Mouse (Mus musculus) left cerebral cortex, adult 8-10 months (tissue): ENCODE data around the gene Arid1b. TPM values are rescaled to one million over a fixed set of nuclear protein-coding genes. Genes with fewer than 3 reads are reported as not detected.

Experiments
- DNase-seq, 2 experiments: peaks; one replicate each; pipeline ENCODE4 v3.0.0; 2022; ENCODE audit warnings: low spot score in 2 of 2
- total RNA-seq, 4 experiments: library from RNA; stranded (reverse); gene quantifications; 2 replicates each; pipeline ENCODE4 v1.2.4; 2022

Arid1b gene
- total RNA-seq, 4 experiments from 2014 or later, result 70.1 to 83.9 (median 72.5) TPM

DNA sequence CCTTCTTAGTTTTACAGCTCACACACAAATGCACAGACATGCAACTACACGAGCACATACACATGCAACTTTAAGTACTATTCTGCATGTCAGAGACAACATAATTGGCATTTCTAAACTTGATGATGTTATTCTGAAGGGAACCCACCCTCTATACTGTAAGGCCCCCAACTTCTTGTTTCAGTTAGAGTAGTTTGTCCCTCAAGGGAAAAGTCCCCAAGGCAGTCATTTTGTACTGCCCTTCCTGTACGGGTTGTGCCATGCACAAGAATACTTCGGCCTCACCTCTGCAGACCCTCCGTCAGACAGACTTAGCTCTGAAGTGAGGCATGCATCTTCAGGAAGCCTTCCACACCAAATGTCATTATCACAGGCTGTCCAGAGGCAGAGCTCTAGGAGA lies 191.4 kb downstream of the Arid1b start:
- DNase-seq, result no peak

DNA sequence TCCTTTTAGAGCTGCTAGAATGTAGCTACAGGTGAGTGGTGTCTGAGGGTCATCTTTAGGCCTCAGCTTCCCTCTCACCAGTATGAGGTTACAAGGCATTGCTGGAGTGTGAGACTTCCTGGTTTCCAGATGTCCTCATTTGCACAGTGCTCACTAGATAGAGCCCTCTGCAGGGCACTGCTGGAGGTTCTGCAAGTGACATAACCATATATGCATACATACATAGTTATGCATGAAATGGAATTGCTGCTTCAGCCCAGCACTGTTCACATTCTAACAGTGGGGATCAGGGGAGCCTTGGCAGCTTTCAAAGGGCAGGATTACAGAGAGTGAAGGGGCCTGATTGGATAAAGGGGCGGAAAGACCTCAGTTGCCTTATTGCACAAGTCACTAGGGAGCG lies 193.4 kb downstream of the Arid1b start:
- DNase-seq, result no peak

DNA sequence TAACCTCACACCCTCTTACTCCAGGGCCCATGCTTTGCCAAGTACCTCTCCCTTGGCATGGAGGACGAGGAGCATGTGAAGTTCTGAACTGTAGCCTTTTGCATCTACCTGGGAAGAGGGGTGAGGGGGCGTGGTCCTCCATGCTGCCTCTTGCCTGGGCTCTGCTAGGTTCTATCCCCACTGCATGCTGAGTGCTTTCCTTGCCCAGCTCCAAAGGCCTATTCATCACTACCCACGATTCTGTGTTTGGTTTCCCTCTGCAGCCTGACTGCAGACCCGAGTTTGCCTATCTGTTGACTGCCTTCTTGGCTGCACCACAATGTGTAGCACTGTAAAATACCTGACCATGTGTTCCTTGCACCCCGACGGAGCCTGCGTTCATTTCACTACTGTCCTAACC lies 194.3 kb downstream of the Arid1b start:
- no peak for DNase-seq

DNA sequence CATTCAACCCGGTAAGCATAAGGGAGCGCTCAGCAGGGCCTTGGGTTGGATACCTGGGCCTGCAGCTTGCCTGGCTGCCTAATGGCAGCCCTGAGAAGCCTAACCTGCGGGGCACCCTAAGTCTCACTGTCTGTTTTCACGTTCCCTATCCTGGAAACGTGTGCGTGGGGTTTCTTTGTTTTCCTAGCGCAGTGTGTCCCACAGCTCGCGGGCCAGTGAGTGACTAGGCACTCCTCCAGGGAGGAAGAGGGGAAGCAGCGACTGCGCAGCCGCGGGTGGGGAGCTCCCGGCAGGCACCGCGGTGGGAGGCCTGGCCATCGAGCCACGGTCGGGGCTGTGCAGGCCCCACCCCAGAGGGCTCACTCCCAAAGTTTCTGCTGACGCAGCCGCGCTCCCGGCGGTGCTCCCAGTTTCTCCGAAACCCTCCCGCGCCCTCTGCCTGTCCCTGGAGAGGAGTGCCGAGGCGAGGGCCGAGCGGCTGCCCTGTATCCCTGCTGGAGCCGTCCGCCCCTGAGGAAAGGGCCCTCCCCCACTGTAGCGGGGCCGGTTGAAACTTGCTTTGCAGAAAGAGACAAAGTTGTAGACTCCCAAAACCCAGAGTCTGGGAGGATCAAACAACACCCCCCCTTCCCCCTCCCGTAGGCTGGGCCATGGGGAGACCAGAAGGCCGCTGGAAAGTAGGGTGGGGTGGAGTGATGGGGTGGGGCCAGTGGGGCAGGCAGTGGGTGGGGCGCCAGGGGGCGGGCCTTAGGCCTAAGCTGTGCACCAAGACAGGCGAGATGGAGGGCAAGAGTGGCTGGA lies 195.6 kb downstream of the Arid1b start:
- DNase-seq, result peak; percentile 82 to 92

DNA sequence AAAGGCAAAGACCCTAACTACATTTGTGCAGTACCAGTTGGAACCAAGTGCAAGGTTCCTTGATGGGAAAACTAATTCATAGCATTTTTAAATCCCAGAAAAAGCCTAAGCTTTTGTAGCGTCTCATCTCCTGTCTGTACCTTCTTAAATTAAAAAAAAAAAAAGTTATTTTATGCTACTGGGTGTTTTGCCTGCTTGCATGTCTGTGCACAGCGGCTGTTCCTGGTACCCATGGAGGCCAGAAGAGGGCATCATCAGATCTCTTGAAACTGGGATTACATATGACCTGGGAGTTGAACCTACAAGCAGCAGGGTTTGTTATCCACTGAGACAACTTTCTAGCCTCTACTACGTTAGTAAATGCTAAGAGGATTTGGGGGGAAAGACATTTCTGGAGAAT lies 196.2 kb downstream of the Arid1b start:
- DNase-seq, result no peak

DNA sequence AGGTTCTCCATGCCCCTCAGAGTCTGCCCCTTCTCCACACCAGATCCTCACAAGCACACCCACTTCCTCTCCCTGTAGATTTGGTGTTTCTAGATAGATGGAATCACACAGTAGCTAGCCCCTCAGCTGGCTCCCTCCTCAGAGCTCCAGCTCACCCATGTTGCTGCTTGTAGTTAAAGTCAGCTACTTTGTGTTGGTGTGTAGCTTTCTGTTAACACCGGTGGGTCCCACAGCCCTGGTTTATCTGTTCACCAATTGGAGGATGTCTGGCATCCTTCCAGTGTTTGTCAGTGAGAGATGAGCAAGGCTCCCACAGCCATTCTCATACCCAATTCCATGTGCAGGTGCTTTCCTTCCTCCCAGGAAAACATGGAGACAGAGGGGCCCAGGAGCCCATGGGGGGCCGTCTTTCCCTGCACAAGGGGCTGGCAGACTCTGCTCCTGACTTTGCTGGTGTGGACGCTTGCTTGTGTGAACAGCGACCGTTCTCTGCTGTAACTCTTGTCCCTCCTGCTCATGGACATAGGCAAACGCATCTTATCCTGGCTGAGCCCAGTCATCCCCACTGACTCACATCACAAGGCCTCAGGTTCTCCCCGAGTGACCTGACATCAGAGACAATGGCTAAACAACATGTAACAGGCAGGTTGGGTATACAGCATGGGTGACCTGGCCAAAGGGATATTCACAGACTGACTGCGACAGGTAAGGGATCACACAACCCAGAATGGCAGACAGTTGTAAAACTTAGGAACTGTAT lies 200.2 kb downstream of the Arid1b start:
- no peak for DNase-seq

DNA sequence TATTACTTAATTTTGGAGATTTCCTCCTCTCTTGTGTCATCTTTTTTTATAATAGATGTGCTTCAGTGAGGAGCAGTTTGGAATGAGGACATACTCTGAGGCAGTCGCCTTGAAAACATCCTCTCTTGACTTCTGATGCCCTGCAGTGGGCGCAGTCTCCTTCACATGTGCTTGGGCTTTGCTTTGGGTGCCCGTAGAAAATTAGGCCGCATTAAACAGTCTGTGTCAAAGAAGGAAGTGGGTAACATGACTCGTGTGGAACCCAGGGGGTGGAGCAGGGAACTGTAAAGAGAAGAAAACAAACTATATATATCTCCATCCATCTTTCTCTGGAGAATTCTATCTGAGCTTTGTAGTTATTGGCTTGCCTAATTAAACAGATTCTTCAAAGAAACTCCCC lies 201.3 kb downstream of the Arid1b start:
- no peak for DNase-seq

DNA sequence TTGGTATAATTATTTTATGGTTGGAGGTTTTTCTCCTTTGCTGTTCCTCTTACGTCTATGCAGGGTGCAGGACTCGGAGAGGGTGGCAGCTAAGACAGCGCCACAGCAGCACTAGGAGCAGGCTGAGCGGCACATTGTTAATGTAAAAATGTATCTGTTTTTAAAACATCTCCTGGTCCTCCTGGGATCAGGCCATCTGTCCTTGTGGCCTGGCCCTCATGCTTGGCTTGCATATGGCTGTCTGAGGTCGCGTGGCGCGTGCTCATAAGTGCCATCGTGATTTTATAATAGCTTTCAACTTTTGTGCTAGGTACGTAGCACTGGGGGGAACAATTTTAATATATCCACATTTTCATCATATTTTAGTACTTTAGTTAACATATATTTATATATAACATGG lies 201.9 kb downstream of the Arid1b start:
- DNase-seq, result no peak

DNA sequence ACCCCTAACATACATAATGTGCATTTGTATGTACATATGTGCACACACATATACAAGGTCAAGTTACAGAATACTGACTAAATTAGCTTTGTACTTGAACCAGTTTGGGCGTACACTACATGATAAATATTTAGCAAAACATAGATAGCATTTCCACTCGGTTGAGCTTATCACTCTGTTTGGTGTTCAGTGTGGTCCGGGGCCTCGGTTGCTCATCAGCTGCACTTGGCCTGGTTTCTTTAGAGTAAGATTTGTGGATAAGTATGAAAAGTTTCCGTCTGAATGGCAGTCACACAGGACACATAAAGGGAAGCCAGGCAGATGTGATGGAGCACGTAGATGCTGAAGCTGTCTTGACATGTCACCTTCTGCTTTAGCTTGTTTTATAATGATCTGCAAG lies 202.4 kb downstream of the Arid1b start:
- DNase-seq, result no peak

DNA sequence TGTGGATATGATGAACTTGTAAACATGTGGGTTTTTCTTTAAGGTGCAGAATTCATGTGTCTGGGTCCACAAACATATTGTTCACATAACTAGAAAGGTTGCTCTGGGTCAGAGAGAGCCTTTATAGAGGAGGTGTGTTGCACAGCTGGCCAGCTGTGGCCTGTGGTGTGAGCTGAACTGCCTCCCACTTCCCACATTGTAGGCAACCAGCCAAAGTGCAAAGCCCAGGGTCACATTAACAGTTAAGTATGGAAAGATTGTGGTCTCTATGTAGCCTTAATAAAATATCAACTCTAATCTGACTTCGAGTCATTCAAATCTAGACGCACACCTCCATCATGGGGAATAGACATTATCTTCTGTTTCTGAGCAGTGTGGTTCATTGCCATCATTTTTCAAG lies 203.0 kb downstream of the Arid1b start:
- no peak for DNase-seq

DNA sequence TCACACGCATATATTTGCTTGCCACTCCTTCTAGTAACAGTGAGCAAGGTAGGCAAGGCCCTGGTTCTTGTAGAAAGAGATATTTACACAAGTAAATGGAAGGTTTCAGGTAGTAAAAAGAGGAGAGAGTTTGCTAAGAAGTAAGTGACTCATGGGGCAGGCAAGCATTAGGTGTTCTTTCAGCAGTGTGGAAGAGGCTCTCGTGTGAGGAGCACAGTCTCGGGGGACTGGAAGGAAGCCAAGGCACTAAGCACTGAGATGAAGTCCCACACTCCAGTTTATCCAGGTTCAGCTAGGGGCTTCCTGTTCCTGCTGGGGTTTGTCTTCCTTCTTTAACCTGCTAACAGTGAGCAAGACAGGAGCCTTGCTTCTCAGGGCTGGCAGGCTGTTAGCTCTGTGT lies 203.6 kb downstream of the Arid1b start:
- no peak for DNase-seq

DNA sequence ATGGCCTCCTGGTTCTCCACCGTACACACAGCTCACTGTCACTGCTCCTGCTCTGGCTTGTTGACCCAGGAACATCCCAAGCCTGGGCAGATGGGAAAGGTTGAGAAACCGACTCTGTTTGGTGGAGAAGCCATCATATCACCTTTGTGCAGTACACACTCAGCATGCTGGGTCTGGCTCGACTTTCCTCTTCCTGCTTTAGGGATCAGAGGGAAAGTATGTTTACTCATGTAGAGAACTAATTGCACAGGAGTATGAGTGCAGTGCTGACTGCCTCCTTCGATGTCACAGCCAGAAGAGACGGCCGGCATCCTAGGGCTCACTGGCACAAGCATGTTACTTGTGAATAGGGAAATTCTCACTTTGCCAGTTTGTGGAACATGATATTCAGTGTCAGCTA lies 204.1 kb downstream of the Arid1b start:
- no peak for DNase-seq

DNA sequence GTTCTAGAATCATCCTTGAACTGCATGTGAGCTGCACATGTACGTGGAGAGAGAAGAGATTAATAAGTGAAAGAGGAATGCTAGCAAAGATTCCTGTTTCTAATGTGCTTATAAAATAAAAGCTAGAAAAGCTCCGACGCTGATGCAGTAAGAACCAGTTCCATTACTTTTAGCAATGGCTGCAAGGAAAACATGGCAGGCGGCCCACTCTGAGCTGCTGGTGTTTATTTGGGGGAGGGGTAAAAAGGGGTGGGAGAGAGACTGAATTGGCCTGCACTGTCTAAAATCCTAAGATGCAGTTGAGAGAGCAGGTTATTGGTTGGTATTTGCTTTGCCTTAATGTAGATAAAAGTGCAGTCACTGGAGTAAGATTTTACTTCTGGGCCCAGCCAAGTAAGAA lies 204.7 kb downstream of the Arid1b start:
- no peak for DNase-seq

DNA sequence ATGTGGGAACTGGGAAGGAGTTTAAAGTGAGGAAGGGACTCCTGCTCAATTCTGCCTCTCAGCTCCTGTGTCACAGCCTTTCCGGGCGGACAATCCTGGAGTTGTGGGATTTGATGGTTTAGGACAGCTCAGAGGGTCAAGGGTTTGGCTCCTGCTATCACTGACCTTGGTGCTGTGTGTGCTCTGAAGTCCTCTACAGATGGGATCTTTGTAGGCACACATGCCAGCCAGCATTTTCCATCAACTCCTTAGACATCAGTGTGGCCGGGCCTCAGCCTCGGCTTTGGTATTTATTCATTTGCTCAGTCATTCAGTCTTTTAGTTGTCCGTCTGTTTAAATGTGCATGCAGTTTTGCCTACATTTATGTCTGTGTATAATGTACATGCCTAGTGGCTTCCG lies 206.5 kb downstream of the Arid1b start:
- no peak for DNase-seq

DNA sequence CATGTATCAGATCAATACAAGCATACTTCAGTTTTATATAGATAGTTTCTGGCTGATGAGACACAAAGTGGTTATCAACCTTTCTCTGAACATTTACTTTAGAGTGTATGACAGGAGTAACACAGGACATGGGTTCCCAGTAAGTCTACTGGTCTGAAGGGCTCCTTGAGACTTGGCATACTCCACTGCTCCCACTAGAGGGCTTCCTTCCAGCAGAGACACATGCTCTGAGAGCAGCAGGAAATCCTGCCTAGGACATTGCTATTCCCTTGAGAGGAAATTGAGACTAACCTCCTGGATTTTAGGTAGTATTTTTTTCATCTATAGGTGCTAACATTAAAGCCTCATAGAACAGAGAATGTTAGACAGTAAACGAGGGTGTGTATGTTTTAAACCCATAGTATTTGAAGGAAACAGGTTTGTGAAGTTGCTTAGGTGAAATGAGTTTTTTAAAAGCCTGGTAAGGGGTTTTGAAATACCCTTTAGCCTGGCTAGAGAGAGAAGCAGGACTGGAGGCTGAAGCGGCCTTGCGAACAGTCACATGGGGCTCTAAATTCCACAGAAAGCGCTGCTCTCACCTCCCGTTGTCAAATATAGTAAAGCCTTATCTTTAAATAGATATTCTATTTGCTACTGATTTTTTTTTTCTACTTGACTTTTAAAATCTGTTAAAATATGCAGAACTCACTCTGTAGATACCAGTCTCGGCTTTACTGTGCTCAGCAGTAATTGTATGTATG lies 207.9 kb downstream of the Arid1b start:
- DNase-seq, result peak in 1 of 2 experiments; percentile 53

DNA sequence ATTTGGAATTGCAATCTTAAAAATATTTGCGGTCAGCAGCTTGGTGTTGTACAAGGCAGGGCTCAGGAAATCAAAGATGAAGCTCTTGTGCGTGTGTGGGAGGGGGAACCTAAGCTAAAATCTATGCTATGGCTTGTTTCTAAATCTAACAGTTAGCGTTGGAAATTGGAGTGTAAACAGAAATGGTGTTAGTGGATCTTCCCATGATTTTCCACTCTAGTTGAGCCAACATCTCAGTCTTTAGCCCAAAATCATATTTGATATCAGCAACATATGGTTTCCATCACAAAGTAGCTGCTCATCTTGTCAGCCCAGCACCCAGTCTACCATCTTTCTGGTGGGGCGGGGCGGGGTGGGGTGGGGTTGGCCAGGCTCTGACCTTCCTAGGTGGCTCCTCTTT lies 208.6 kb downstream of the Arid1b start:
- DNase-seq, result no peak

DNA sequence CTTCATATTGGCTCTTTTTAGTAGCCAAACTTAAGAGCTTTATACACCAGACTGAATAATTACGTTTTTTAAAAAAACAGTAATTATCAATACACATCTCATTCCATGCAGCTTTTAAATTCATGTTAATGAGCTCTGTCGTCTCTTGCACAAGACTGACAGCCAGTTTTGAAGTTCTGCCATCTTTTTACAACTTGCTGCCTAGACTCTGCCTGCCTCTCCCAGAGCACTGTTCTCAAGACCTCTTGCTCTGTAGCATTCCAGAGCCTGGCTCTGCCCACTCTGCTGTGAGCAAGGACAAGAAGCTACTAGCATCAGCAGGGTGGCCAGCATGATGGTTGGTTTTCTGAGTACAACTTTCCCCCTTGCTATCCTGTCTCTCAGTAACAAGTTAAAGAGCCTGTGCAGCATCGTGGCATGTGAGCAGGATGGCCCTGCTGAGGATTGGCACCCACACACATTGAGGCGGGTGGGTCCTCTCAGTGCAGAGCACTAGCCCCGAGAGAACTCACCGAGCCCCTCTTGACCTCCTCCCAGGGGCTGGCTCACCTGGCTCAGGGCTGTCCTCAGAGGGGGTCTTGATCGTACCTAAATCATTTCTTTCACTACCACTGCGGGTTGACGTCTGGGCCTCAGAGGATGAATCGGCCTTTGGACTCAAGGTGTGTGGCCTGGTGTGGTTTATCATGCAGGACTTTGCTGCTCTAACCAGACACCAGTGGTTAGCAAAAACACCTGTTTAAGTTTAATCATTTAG lies 209.4 kb downstream of the Arid1b start:
- no peak for DNase-seq

DNA sequence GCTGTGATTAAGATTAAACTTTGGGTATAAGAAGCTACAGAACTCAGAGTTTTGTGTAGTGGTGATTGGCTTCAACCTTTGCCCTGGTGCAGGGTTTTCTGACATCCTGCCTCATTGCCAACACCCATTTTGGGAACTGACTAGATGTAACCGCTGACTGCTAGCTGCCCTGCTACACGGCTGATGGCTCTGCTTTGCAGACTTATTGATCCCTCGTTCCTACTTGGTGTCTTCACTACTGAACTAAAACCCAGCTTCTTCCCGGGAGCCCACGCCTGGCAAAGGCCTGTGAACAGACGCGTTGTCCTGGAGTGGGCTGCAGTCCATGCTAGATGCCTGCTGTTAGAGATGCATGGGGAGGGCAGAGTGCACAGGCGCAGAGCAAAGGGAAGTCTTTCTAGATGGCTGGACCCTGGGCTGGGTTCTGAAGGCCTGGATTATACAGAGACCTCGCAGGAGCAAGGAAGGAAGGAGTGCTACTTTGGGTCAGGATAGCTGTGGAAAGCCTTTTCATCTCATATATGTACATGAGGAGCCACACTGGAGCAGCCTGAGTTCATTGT lies 210.1 kb downstream of the Arid1b start:
- DNase-seq, result no peak

DNA sequence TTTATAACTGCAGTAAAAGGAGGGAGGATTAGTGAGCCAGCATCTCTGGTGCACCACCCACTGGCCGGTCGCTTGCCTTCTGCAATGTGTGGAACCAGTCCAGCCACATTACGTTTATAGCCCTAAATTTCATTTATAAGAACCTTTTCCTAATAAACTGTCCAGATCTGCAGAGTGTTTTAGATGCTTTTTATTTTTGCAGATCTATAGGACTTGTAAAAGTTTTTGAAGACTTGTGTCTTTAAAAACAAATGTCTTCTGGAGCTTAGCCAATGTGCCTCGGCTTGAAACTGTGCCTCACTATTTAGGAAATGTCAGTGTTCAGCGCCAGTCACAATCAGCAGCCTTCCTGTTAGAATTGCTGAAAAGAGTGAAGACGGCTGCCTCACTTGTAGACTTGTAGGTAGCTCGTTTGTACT lies 211.0 kb downstream of the Arid1b start:
- no peak for DNase-seq

DNA sequence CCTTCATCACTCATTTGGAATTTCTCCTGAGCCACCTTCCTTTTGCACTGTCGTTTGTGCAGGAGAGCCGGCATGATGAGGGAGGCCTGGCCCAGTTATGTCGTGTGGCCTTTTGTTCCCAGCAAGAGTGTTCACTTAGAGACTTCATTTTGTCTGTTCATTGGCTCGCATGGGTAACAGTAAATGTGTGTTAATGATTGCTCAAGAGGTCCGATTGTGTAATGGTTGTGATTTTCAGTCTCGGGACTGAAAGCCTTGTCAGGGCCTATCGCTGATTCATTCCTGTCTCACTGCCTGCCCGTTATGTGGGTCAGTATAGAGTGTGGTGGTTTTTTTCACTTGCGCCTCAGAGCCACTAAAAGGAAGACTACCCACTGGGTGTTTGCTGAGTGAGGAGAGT lies 212.6 kb downstream of the Arid1b start:
- DNase-seq, result no peak

DNA sequence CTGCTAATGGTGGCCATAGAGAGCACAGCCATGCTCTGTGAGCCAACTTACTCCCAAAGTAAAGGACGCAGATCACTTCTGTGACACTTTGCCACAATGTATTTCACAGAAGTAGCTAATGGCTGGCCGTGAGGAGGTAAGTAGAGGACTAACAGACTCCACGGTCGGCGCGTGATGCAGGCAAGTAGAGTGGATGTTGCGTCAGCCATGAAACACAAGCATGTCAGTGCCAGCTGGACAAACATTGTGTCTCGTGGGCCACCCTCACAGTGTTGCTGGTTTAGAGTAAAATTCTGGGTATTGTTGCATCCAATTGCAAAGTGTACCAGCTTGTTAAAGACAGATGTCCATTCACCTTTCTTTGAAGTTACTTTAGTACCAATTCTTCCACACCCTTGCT lies 213.7 kb downstream of the Arid1b start:
- no peak for DNase-seq
